Mouse (Mus musculus) midbrain, embryonic 16.5 days (tissue): Measurements from ENCODE around the gene Tyms. TPM values are rescaled to one million over a fixed set of nuclear protein-coding genes. Genes with fewer than 3 reads are reported as not detected.
A peak's percentile ranks its signal among the peaks of the same experiment; 100 is the strongest.

Source experiments
- ATAC-seq: fragments of 200-750 bp; cut with Nextera tagmentation; 2 replicates; pipeline ENCODE4 v1.8.0; 2017; ENCODE audit warnings: moderate TSS enrichment
- H3K27ac ChIP-seq: fragments of 300-500 bp; sonication (generic); 2 replicates; pipeline ENCODE4 v1.5.1; 2014; ENCODE audit warnings: mild to moderate bottlenecking, low read length, mixed read lengths
- H3K27me3 ChIP-seq: fragments of 300-500 bp; sonication (generic); 2 replicates; pipeline ENCODE4 v1.6.1; 2014; ENCODE audit warnings: low read depth, low read length, mixed read lengths; ENCODE audit not compliant: control insufficient read depth, insufficient read depth
- H3K36me3 ChIP-seq: fragments of 300-500 bp; sonication (generic); 2 replicates; pipeline ENCODE4 v1.6.1; 2014; ENCODE audit warnings: mild to moderate bottlenecking, low read length, moderate library complexity, mixed read lengths; ENCODE audit not compliant: control insufficient read depth, insufficient read depth
- H3K4me1 ChIP-seq: fragments of 300-500 bp; sonication (generic); 2 replicates; pipeline ENCODE4 v1.6.1; 2014; ENCODE audit warnings: mild to moderate bottlenecking, low read length, mixed read lengths; ENCODE audit not compliant: control insufficient read depth, insufficient read depth
- H3K4me2 ChIP-seq: fragments of 300-500 bp; sonication (generic); 2 replicates; pipeline ENCODE4 v1.6.1; 2014; ENCODE audit warnings: mild to moderate bottlenecking, low read length, mixed read lengths
- H3K4me3 ChIP-seq: fragments of 300-500 bp; sonication (generic); 2 replicates; pipeline ENCODE4 v1.5.1; 2014; ENCODE audit warnings: low read depth, mild to moderate bottlenecking, low read length, moderate library complexity, mixed read lengths
- H3K9ac ChIP-seq: fragments of 300-500 bp; sonication (generic); 2 replicates; pipeline ENCODE4 v1.6.1; 2014; ENCODE audit warnings: low read depth, low read length, mixed read lengths
- H3K9me3 ChIP-seq: fragments of 300-500 bp; sonication (generic); replicated peaks from 2 replicates; pipeline ENCODE4 v1.6.1; 2014; ENCODE audit warnings: mild to moderate bottlenecking, low read length, mixed read lengths; ENCODE audit not compliant: control insufficient read depth, poor library complexity, severe bottlenecking
- WGBS: fragments of 180-500 bp; shearing (Covaris S2); extraction: QIAGEN DNeasy Blood & Tissue Kit; methylation state at CpG from one replicate; pipeline ENCODE4 v1.1.7; 2014; 5-methylcytosine and 5-hydroxymethylcytosine counted together
- polyA plus RNA-seq: library from polyadenylated mRNA; unstranded; fragments of >200 nt; fragmentation: Nextera tagmentation; extraction: Ambion mirVana; gene quantifications from 2 replicates; pipeline ENCODE4 v1.2.1, GENCODE M21; 2015

The Tyms gene
- polyA plus RNA-seq, 1 experiment from 2014 or later = 33.3 TPM

DNA sequence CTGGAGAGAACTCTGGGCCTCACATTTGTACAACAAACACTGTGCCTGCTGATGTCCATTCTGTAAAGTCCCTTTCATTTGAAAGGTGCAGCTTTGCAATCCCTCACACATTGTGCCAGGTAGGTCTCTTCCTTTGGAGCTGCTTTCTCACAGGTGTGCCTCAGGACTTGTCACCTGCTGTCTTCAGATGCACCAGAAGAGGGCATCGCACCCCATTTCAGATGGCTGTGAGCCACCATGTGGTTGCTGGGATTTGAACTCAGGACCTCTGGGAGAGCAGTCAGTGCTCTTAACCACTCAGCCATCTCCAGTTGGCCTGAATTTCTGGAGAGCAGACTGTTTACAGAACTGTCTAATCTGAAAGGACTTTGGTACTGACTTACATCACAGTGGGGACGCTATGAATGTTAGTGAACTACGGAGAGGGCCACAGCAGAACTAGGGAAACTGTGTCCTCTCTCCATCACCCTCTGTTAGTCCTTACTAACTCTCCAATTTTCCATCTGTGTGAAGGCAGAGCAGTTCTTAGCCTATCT, 39.2 kb upstream of the Tyms start:
- H3K36me3 ChIP-seq = peaks cover 4% of the 10 kb centered on the region; the same call in 1 of the 2 replicates
- no peak overlapping the region for H3K27ac ChIP-seq
- peaks cover 20% of the 10 kb centered on the region for H3K4me1 ChIP-seq
- WGBS = 90% methylated on average over 3 of the region's 3 CpGs
- H3K4me2 ChIP-seq = no peak overlapping the region
- H3K9me3 ChIP-seq = no peaks in the 10 kb centered on the region
- no peak for ATAC-seq
- H3K4me3 ChIP-seq = no peak overlapping the region
- no peaks in the 10 kb centered on the region for H3K27me3 ChIP-seq
- no peak overlapping the region for H3K9ac ChIP-seq

DNA sequence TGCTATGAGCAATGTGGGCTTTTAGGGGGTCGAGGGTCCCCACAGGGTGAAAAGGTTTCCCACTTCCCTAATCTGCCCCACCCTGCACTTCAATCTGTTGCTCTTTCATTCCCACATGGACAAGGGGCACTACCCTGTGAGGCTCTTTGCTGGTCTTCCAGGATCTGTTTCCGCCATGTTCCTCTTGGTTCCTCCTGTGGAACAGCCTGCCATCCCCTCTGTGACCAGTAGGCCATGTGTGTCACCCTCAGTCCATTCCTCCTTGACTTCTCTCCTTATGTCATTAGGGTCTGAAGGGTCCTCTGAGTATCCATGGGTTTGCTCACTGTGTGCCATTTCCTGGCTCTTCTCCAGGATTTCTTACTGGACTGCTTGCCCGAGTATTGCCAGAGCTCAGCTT, 38.4 kb upstream of the Tyms start:
- WGBS = 67% methylated on average over 3 of the region's 3 CpGs
- Histone ChIP-seq H3K27ac (no peak overlapping the region), H3K36me3 (peaks cover 4% of the 10 kb centered on the region; the same call in 1 of the 2 replicates), H3K9me3 (no peaks in the 10 kb centered on the region), H3K4me3 (no peak overlapping the region), H3K4me2 (no peak overlapping the region), H3K9ac (no peak overlapping the region), H3K4me1 (peaks cover 28% of the 10 kb centered on the region), H3K27me3 (no peaks in the 10 kb centered on the region)
- no peak for ATAC-seq

DNA sequence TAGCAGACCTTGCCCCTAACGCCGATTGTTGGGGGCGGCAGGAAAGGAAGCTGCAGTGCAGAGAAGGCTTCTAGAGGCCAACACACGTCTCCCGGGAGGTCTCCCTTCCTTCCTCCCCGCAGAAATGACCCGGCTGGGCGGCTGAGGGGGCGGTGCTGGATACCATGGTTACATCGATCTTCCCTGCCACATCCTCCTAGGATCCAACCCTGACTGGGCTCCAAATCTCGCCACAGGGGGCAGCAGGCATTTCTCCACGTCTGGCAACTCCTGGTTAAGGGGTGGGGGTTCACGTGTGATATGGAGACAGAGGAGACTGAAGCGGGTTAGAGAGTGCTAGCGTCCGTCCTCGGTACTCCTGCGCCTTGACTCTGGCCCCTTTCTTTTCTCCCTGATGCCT, 37.7 kb upstream of the Tyms start:
- peak overlapping the region; percentile 58 for H3K27ac ChIP-seq
- peaks cover 35% of the 10 kb centered on the region for H3K4me1 ChIP-seq
- peak; percentile 23 for ATAC-seq
- H3K4me3 ChIP-seq = peak overlapping the region; percentile 18
- H3K36me3 ChIP-seq = no peaks in the 10 kb centered on the region
- H3K27me3 ChIP-seq = no peaks in the 10 kb centered on the region
- no peak overlapping the region for H3K9ac ChIP-seq
- no peaks in the 10 kb centered on the region for H3K9me3 ChIP-seq
- 5% methylated on average over 18 of the region's 18 CpGs for WGBS
- H3K4me2 ChIP-seq = peak overlapping the region; percentile 49

DNA sequence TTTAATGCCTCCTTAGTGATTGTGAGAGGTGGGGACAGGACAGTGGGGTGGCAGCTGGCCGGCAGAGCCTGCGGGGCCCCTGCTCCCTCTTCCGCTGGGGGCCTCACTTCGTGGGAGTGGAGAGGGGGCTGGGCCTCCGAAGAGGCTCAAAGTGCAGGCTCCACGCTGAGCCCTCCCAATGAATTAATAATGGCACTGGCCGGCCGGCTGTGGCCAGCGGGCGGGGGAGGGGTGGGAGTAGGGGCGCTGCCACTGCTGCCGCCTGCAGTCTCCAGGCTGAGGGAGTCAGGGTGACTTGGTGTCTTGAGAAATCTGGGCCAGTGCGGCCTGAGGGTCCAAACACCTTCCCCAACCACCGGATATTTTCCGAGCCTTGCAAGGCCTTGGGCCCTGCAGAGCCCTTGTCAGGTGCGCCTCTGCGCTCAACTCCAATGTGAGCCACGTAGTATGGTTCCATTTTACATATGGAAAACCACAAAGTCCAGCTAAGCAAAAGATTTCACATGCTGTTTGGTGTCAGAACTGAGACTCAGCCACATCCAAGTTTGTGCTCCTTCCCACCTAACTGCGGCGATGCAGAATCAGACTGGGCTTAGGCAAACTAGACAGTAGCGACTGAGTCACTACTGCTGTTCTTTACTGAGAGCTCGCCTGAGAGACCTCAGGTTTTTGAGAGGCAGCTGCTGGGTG, 37.1 kb upstream of the Tyms start:
- peak overlapping the region; percentile 18 for H3K4me3 ChIP-seq
- ATAC-seq = no peak
- H3K9me3 ChIP-seq = no peaks in the 10 kb centered on the region
- H3K4me2 ChIP-seq = peak overlapping the region; percentile 49
- WGBS = 6% methylated on average over 22 of the region's 22 CpGs
- H3K9ac ChIP-seq = no peak overlapping the region
- H3K27me3 ChIP-seq = no peaks in the 10 kb centered on the region
- no peaks in the 10 kb centered on the region for H3K36me3 ChIP-seq
- H3K4me1 ChIP-seq = peaks cover 40% of the 10 kb centered on the region
- peak overlapping the region; percentile 58 for H3K27ac ChIP-seq

DNA sequence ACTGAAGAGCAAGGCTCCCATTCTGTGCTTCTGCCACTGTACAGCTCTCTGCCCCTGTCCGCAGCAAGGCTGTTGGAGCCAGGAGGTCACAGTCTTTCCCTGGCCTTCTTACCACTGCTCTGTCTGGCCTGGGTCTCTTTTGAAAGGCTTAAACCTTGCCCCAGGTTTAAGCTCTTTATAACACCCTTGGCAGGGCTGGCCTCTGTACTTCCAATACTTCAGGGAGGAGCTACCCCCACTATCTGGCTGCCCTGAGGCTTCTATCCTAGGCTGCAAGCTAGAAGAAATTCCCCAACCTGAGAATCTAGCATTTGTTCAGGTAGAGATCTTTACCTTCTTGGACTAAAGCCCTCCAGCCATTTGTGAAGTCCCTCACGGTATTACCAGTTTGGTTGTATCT, 36.5 kb upstream of the Tyms start:
- peaks cover 46% of the 10 kb centered on the region for H3K4me1 ChIP-seq
- no peak overlapping the region for H3K4me3 ChIP-seq
- no peak overlapping the region for H3K4me2 ChIP-seq
- no peak overlapping the region for H3K9ac ChIP-seq
- H3K9me3 ChIP-seq = no peaks in the 10 kb centered on the region
- H3K27ac ChIP-seq = peak overlapping the region; percentile 33; the same call in 1 of the 2 replicates
- 26% methylated on average over 2 of the region's 2 CpGs for WGBS
- no peak for ATAC-seq
- H3K36me3 ChIP-seq = no peaks in the 10 kb centered on the region
- no peaks in the 10 kb centered on the region; the same call in 1 of the 2 replicates for H3K27me3 ChIP-seq

DNA sequence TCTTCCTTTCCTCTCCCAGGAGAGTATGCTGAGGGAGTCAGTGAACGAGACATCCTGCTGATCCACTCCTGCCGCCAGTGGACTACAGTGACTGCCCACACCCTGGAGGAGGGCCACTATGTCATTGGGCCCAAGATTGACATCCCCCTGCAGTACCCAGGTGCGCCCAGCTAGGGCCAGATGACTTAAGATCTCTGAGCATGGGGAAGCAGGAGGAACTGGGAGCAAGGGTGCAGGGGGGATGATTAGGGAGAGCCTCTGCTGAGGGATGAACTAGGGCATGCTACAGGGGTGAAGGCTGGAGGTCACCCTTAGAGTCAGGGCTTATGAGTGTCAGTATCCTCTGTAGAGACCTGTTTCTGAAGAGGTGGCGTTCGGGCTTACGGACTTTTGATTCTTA, 34.8 kb upstream of the Tyms start:
- H3K9me3 ChIP-seq = no peaks in the 10 kb centered on the region
- H3K36me3 ChIP-seq = no peaks in the 10 kb centered on the region
- H3K9ac ChIP-seq = no peak overlapping the region
- 64% methylated on average over 6 of the region's 6 CpGs for WGBS
- H3K27me3 ChIP-seq = no peaks in the 10 kb centered on the region; the same call in 1 of the 2 replicates
- peaks cover 45% of the 10 kb centered on the region for H3K4me1 ChIP-seq
- no peak for ATAC-seq
- no peak overlapping the region for H3K4me3 ChIP-seq
- H3K27ac ChIP-seq = peak overlapping the region; percentile 51
- H3K4me2 ChIP-seq = peak overlapping the region; percentile 99

DNA sequence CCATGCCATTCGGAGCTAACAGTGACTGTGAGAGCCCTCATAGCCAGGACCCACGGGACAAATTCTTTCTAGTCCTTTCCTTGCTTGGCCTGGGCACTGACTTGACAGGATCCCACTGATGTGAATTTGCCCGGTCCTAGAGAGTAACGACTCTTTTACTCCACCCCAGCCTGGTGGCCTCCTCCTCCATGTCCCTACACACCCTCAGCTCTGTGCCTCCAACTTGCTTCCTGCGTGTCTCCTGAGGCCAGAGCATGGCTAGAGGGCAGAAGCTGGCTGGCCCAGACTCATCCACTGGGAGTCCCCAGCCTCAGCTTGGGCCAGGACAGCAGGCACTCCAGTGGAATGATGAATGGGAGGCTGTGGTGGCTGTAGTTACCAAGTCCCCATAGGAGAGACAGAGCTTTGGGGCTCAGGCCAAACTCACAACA, 34.2 kb upstream of the Tyms start:
- H3K4me1 ChIP-seq = peaks cover 45% of the 10 kb centered on the region
- no peaks in the 10 kb centered on the region; the same call in 1 of the 2 replicates for H3K27me3 ChIP-seq
- peak overlapping the region; percentile 51 for H3K27ac ChIP-seq
- no peaks in the 10 kb centered on the region for H3K36me3 ChIP-seq
- no peaks in the 10 kb centered on the region for H3K9me3 ChIP-seq
- H3K4me3 ChIP-seq = no peak overlapping the region
- WGBS = 11% methylated on average over 5 of the region's 5 CpGs
- H3K9ac ChIP-seq = peak overlapping the region; percentile 35; the same call in 1 of the 2 replicates
- peak; percentile 9; the same call in 1 of the 2 replicates for ATAC-seq
- peak overlapping the region; percentile 99 for H3K4me2 ChIP-seq

DNA sequence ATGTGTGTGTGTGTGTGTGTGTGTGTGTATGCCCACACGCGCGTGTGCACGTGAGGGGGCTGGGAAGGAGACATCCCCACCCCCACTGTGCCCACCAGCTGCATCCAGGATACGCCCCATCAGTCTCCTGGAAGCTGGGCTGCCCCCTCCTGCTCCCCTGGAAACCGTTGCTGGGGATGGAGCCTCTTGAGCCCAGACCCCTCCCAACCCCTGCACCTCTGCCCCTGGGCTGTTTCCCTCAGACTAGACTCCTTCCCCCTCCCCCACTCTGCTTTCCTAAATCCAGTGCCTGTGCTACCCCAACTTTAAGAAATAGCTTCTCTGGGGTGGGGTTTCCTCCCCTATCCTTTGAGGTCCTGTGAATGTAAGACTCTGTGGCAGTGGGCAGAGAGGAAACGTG, 33.8 kb upstream of the Tyms start:
- Histone ChIP-seq H3K27me3 (no peaks in the 10 kb centered on the region; the same call in 1 of the 2 replicates), H3K4me2 (peak overlapping the region; percentile 99), H3K27ac (peak overlapping the region; percentile 83), H3K36me3 (no peaks in the 10 kb centered on the region), H3K4me3 (0 out of 2 replicates have a peak overlapping the region, but pooled peaks have one; percentile 18), H3K9ac (no peak overlapping the region), H3K4me1 (peaks cover 45% of the 10 kb centered on the region), H3K9me3 (no peaks in the 10 kb centered on the region)
- WGBS = 0% methylated on average over 6 of the region's 7 CpGs
- peak; percentile 29; the same call in 1 of the 2 replicates for ATAC-seq

DNA sequence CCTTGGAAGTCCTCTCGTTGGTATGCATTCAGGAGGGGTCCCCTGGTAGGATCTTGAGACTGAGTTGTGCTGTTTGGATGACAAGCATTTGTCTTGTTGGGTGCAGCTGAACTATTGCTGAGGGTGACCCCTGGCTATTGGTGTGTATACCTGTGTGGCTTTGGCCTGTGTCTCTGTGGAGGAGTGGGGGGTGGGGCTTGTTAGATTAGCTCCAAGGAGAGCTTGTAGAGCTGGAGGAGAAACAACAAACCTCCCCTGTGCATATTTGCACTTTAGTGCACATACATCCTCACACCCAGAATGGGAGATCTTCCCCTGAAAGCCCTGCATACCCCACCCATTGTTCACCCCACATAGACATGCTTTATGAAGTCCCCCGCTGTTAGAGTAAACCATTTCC, 33.3 kb upstream of the Tyms start:
- WGBS = 12% methylated on average over 2 of the region's 2 CpGs

More for the DNA sequence above, 33.3 kb upstream of the Tyms start:
- Histone ChIP-seq H3K9ac (no peak overlapping the region), H3K36me3 (no peaks in the 10 kb centered on the region), H3K27me3 (no peaks in the 10 kb centered on the region; the same call in 1 of the 2 replicates), H3K27ac (peak overlapping the region; percentile 83), H3K4me3 (peak overlapping the region; percentile 63), H3K9me3 (no peaks in the 10 kb centered on the region), H3K4me2 (peak overlapping the region; percentile 99), H3K4me1 (peaks cover 45% of the 10 kb centered on the region)
- ATAC-seq = 0 out of 2 replicates have a peak, but pooled peaks have one; percentile 1
